Mouse (Mus musculus) ZHBTc4 (cell line): ENCODE measurements around the gene Pdzd8.

Experiments used
- DNase-seq: peaks from one replicate; pipeline ENCODE4 v3.0.0-alpha.2; 2011; ENCODE audit warnings: low read depth, low spot score

The Pdzd8 gene

DNA sequence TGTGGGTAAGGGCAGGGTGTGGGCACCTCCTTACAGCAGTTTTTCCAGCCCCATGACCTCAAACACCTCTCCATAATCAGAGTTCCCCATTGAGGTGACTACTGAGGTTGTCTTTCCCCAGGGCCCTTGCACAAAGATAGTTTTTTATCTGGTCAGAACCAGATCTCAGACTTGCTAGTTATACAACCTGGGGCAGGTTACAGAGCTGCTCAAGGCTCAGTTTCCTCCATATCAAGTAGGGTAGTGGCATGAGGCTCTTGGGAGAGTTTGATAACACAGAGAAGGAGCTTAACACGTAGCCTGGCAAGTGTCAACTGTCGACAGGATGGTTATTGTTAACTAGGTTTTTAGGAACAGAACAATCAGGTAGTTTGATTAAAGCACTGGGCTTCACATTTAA is 9.3 kb upstream of the Pdzd8 start:
- DNase-seq: no peak

GRCm38 (mm10) chr19:59352760-59353159 is 7.2 kb upstream of the Pdzd8 start:
- DNase-seq: no peak

- DNase-seq: no peak
Measured at GRCm38 (mm10) chr19:59351151-59351889, 5.7 kb upstream of the Pdzd8 start.

GRCm38 (mm10) chr19:59350273-59350903 is 4.8 kb upstream of the Pdzd8 start:
- no peak for DNase-seq

DNA sequence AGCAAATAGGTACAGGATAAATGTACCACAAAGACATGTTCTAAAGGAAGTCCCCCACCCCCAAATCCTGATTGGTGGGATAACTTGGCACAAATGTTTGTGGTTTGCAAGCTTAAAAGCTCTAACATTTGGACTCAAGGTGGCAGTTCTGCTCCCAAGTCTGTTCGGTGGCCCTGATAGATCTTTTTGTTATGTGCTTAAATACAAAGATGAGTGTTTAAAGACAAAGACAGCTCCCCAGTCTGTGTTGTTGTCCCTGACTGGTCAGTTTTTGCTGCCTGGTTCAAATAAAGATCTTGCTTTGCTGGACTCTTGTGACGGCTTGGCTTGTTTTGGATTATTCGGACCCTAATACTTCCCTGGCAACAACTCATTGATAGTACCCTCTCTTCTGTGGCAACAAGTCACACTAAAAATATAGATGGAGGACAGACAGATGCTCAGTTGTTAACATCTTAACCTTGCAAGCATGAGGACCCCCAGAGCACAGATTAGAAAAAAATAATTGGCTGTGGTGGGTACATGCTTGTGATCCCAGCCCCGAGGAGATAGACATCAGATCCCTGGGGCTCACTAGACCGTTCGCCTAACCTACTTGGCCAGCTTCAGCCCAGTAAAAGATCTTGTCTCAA is 3.9 kb upstream of the Pdzd8 start:
- no peak for DNase-seq

DNA sequence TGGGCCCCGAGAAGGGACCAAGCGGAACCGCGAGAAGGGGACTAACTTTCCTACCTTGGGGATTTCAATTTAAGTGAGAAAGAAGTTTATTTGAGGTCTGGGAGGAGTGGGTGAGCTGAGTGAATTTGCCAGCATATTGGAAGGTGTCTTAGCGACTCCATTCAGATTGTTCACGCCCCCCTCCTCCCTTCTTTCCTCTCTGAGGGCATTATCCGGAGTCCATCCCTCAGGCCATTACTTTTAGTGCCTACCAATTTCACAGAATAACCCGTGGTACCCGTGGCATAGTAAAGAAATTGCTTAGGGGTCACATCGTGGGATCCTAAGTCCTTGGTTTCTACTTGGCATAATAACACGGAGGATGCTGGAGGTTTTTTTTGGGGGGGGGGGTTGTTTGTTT is 745 bp upstream of the Pdzd8 start:
- DNase-seq: no peak

DNA sequence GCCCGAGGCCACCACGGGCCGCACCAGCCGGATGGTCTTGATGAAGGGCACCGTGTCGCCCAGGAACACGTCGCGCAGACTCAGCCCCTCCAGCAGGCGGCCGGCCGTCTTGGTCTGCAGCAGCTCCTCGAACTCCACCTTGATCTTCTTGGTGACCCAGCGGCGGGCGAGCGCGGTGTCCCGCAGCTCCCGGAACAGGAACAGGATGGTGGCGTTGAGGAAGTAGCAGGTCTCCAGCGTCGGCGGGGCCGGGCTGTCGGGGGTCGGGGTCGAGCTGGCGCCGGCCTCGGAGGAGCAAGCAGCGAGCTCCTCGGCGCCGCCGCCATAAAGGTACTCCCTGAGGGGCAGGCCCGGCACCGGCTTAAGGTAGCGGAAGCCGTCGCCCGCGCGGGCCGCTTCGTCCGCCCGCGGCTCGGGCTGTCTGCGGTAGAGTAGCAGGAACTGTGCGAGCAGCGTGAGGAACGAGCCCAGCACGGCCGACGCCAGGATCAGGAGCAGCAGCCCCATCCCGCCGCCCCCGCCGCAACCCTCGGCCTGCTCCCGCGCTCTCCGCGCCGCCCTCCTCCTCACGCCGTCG is 411 bp downstream of the Pdzd8 start:
- DNase-seq: peak; percentile 74

GRCm38 (mm10) chr19:59344304-59344711 is 1.3 kb downstream of the Pdzd8 start:
- peak; percentile 26 for DNase-seq

GRCm38 (mm10) chr19:59342964-59343363 is 2.6 kb downstream of the Pdzd8 start:
- DNase-seq: no peak

- no peak for DNase-seq
Measured at GRCm38 (mm10) chr19:59339908-59340307, 5.7 kb downstream of the Pdzd8 start.

DNA sequence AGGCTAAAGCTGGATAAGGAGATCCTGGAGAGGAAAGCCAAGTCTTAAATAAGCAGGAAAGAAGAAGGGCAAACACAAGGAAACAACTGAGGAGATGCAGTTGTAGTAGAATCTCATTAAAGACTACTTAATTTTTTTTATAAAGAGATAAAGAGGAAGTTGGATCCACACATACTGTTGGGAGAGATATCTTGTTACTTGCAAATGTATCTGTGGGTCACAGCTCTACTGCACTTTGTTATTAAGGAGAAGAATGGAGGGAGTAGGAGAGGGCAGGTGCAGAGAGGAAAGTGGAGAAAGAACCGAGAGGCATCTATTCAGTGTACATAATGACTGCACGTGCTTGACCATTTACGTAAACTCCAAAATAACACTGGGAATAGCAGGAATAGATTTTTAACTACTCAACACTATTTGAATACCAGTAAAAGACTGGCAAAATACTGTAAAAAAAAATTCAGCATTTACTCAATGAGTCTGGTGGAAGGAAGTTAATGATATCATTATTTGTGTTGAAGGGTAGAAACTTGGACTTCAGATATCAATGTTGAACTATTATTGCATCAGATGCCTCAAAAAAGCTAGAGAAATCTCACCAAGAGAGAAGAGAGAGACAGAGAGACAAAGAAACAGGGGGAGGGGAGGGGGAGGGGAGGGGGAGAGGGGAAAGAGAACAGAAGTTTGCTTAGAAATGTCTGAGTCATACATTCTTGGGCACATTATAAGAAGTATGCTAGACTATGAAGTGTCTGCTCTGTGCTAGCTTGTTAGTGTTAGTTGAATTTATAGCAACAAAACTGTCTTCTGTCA is 7.5 kb downstream of the Pdzd8 start:
- no peak for DNase-seq

- DNase-seq: no peak
Measured at GRCm38 (mm10) chr19:59336655-59337054, 8.9 kb downstream of the Pdzd8 start.

DNA sequence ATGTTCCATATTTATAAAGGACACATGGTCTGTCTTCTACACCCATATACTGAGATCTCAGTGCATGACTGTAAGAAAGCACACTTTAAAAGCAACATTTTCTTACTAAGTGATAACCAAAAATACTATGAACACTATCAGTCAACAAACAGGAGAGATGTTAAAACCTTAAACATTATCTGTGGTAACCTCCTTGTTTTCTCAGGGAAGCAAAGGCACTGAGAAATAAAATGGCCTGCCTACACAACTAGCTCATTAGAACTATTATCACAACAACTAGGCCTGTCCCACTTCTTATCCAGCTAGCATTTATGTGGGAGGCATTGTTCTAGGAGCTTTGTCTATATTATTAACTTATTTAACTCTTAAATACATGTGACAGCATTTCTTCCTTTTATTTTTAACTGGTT is 14.8 kb downstream of the Pdzd8 start:
- DNase-seq: no peak

- DNase-seq: no peak
Measured at GRCm38 (mm10) chr19:59321990-59322389, 23.6 kb downstream of the Pdzd8 start, which contains the start of gene Rps12-ps3. Gene Rps12-ps3, plus strand, starts transcription at chr19:59322290.

DNA sequence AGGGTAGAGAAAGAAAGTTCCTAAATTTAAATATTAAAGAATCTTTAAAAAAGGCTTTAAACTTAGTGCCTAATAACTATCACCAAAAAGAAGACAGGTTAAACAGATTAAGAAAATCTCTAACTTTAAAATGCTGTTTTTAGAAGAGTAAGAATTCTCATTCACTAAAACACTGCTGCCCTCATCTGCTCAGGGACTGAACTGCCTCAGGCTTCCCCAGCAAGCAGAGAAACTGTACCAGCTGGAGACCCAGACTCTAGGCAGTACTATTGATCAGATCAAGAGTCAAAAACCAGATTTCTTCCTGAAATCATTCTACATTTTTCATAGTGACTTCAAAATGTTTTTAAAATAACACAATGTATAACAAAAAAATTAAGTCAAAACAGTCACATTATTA is 29.0 kb downstream of the Pdzd8 start:
- peak; percentile 7 for DNase-seq

DNA sequence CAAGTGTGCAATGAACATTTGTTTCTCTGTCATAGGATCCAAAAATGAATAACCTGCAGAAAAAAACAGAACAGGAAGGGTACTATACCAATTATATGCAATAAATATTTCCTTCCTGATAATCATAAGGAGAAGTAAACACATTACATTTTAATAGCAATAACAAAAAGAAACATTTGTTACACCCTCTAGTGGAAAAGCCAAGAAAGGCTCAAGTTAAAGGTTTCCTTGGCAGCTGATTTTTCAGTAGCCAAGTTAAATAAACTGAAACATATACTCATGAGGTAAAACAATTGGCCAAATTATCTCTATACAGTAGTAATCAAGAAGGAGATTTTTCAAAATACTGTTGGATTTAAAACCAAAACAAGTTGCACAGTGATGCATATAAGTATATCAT is 30.3 kb downstream of the Pdzd8 start:
- DNase-seq: no peak

DNA sequence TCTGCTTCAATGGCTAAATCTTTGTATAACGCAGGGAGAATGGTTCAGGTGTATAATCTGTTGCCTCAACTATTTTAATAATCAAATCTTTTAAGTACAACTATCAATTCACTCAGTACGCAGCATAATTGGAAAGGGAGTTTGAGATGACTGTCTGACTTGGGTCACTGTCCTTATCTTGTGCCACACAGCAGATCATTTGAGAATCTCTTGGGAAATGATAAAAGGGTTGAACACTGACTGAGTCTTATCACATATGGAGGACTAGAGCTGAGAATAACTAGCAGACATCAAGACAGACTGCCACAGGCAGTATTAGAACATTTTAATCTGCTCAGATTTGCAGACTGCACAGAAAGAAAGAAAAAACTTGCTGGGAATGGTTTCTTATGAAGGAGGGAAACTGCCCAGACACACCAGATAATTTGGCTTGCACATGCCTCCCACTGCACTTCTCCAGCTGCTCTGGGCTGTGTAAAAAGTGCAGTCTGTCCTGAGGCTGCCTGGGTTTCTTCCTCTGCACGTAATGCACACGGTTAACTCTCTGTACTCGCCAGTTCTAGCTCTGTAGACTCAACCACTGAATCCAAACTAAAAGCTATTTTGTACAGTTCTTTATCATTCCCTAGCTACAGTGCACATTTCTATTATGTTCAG is 53.3 kb downstream of the Pdzd8 start:
- DNase-seq: no peak

GRCm38 (mm10) chr19:59289811-59290210 is 55.8 kb downstream of the Pdzd8 start:
- no peak for DNase-seq

- DNase-seq: no peak
Measured at GRCm38 (mm10) chr19:59289042-59289441, 56.5 kb downstream of the Pdzd8 start.

GRCm38 (mm10) chr19:59282001-59282400 is 63.6 kb downstream of the Pdzd8 start:
- DNase-seq: no peak

DNA sequence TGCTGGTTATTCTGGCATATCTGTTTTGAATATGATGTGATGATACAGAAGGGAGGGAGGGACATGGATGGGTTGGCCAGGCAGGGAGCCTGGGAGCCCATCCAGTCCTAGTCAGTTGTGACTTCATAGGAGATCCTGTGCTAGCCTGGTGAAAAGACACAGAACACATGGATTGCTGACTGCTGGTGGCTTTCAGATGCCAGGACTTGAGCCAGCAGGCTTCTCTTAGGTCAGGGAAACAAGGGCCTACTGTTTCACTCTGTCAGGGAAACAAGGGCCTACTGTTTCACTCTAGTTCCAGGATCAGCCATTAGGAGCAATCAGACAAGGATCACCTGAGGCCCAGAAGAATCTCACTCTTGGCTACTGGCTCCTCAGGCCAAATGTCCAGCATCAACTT is 64.7 kb downstream of the Pdzd8 start:
- no peak for DNase-seq
